Mouse (Mus musculus): ENCODE measurements around the gene Bglap3. TPM values are rescaled to one million over a fixed set of nuclear protein-coding genes. Genes with fewer than 3 reads are reported as not detected.

Gene Bglap3
- total and polyA plus RNA-seq, 3 experiments, result 0.16 TPM; not detected in 2

GRCm38 (mm10) chr3:88352907-88353306, 19.6 kb downstream of the Bglap3 start:
- ATAC-seq (ENCODE audit: extremely low read depth, insufficient number of reproducible peaks, low FRiP score, poor library complexity, severe bottlenecking) (no peak), DNase-seq (ENCODE audit: low spot score) (no peak)
- Histone ChIP-seq H3K9me3 (replicated peaks) (no peaks in the 10 kb centered on the region), H3K4me1 (ENCODE audit: insufficient read depth, low read depth, low read length) (no peaks in the 10 kb centered on the region; the same call in 1 of the 2 replicates), H3K27me3 (ENCODE audit: insufficient read depth, low read length) (no peaks in the 10 kb centered on the region; the same call in 1 of the 2 replicates), H3K4me3 (ENCODE audit: low read depth, low read length) (no peak overlapping the region), H3K36me3 (replicated peaks) (peaks cover 100% of the 10 kb centered on the region)
- TF ChIP-seq POLR2AphosphoS5 (IDR thresholded peaks at IDR 0.05; ENCODE audit: insufficient replicate concordance, low read depth, low read length), result no peak
- TF ChIP-seq TAL1 (conservative IDR thresholded peaks at IDR 0.05; ENCODE audit: low read depth, low read length), result no peak
- TF ChIP-seq GATA2 (IDR thresholded peaks at IDR 0.05; ENCODE audit: borderline replicate concordance, low read depth, low read length), result no peak
- no peak for TF ChIP-seq GATA1 (IDR thresholded peaks at IDR 0.05; ENCODE audit: borderline replicate concordance, low read length)
- no peak for TF ChIP-seq CTCF (IDR thresholded peaks at IDR 0.05; ENCODE audit: low read depth, low read length)

- Histone ChIP-seq H3K4me1 (ENCODE audit: insufficient read depth, low read depth, low read length) (no peaks in the 10 kb centered on the region; the same call in 1 of the 2 replicates), H3K27me3 (ENCODE audit: insufficient read depth, low read length) (no peaks in the 10 kb centered on the region; the same call in 1 of the 2 replicates), H3K4me3 (ENCODE audit: low read depth, low read length) (no peak overlapping the region), H3K36me3 (replicated peaks) (peaks cover 100% of the 10 kb centered on the region), H3K9me3 (replicated peaks) (no peaks in the 10 kb centered on the region)
- DNase-seq (ENCODE audit: low spot score) (no peak), ATAC-seq (ENCODE audit: extremely low read depth, insufficient number of reproducible peaks, low FRiP score, poor library complexity, severe bottlenecking) (no peak)
- TF ChIP-seq GATA1 (IDR thresholded peaks at IDR 0.05; ENCODE audit: borderline replicate concordance, low read length) (no peak), CTCF (IDR thresholded peaks at IDR 0.05; ENCODE audit: low read depth, low read length) (no peak), TAL1 (conservative IDR thresholded peaks at IDR 0.05; ENCODE audit: low read depth, low read length) (no peak), GATA2 (IDR thresholded peaks at IDR 0.05; ENCODE audit: borderline replicate concordance, low read depth, low read length) (no peak), POLR2AphosphoS5 (IDR thresholded peaks at IDR 0.05; ENCODE audit: insufficient replicate concordance, low read depth, low read length) (no peak)
Observed at GRCm38 (mm10) chr3:88350732-88351131, 21.8 kb downstream of the Bglap3 start.

- Histone ChIP-seq H3K27me3 (ENCODE audit: insufficient read depth, low read length) (no peaks in the 10 kb centered on the region), H3K9me3 (replicated peaks) (no peaks in the 10 kb centered on the region), H3K4me1 (ENCODE audit: insufficient read depth, low read depth, low read length) (peaks cover 65% of the 10 kb centered on the region), H3K36me3 (replicated peaks) (peaks cover 54% of the 10 kb centered on the region), H3K4me3 (ENCODE audit: low read depth, low read length) (no peak overlapping the region)
- ATAC-seq (ENCODE audit: extremely low read depth, insufficient number of reproducible peaks, low FRiP score, poor library complexity, severe bottlenecking), result no peak
- TF ChIP-seq POLR2AphosphoS5 (IDR thresholded peaks at IDR 0.05; ENCODE audit: insufficient replicate concordance, low read depth, low read length), result no peak
- TF ChIP-seq CTCF (IDR thresholded peaks at IDR 0.05; ENCODE audit: low read depth, low read length), result no peak
- TF ChIP-seq GATA2 (IDR thresholded peaks at IDR 0.05; ENCODE audit: borderline replicate concordance, low read depth, low read length), result no peak
- no peak for TF ChIP-seq TAL1 (conservative IDR thresholded peaks at IDR 0.05; ENCODE audit: low read depth, low read length)
- TF ChIP-seq GATA1 (IDR thresholded peaks at IDR 0.05; ENCODE audit: borderline replicate concordance, low read length), result no peak
- no peak for DNase-seq (ENCODE audit: low spot score)
Observed at GRCm38 (mm10) chr3:88339006-88339405, 33.5 kb downstream of the Bglap3 start.

- H3K27me3 ChIP-seq (ENCODE audit: insufficient read depth, low read length), result no peaks in the 10 kb centered on the region
- TF ChIP-seq TAL1 (conservative IDR thresholded peaks at IDR 0.05; ENCODE audit: low read depth, low read length) (peak; percentile 60), CTCF (IDR thresholded peaks at IDR 0.05; ENCODE audit: low read depth, low read length) (no peak)
- peaks cover 54% of the 10 kb centered on the region for H3K36me3 ChIP-seq (replicated peaks)
- DNase-seq (ENCODE audit: low spot score) (no peak), ATAC-seq (ENCODE audit: extremely low read depth, insufficient number of reproducible peaks, low FRiP score, poor library complexity, severe bottlenecking) (peak; percentile 58)
- no peaks in the 10 kb centered on the region for H3K9me3 ChIP-seq (replicated peaks)
- peaks cover 67% of the 10 kb centered on the region for H3K4me1 ChIP-seq (ENCODE audit: insufficient read depth, low read depth, low read length)
- H3K4me3 ChIP-seq (ENCODE audit: low read depth, low read length), result no peak overlapping the region
Observed at GRCm38 (mm10) chr3:88338316-88338715, 34.2 kb downstream of the Bglap3 start.

- ATAC-seq (ENCODE audit: extremely low read depth, insufficient number of reproducible peaks, low FRiP score, poor library complexity, severe bottlenecking) (no peak; the same call in 1 of the 2 replicates), DNase-seq (ENCODE audit: low spot score) (peak; percentile 35)
- Histone ChIP-seq H3K36me3 (replicated peaks) (peaks cover 54% of the 10 kb centered on the region), H3K9me3 (replicated peaks) (no peaks in the 10 kb centered on the region), H3K4me3 (ENCODE audit: low read depth, low read length) (peak overlapping the region; percentile 86), H3K4me1 (ENCODE audit: insufficient read depth, low read depth, low read length) (peaks cover 63% of the 10 kb centered on the region), H3K27me3 (ENCODE audit: insufficient read depth, low read length) (no peaks in the 10 kb centered on the region)
- TF ChIP-seq GATA1 (IDR thresholded peaks at IDR 0.05; ENCODE audit: borderline replicate concordance, low read length), result no peak
- TF ChIP-seq CTCF (IDR thresholded peaks at IDR 0.05; ENCODE audit: low read depth, low read length), result no peak
- no peak for TF ChIP-seq GATA2 (IDR thresholded peaks at IDR 0.05; ENCODE audit: borderline replicate concordance, low read depth, low read length)
- no peak for TF ChIP-seq TAL1 (conservative IDR thresholded peaks at IDR 0.05; ENCODE audit: low read depth, low read length)
- no peak for TF ChIP-seq POLR2AphosphoS5 (IDR thresholded peaks at IDR 0.05; ENCODE audit: insufficient replicate concordance, low read depth, low read length)
Observed at GRCm38 (mm10) chr3:88337367-88338020, 35.0 kb downstream of the Bglap3 start.

GRCm38 (mm10) chr3:88336058-88337013, 36.2 kb downstream of the Bglap3 start, which contains the start of the genes Tmem79 and Smg5:
Tmem79 (minus strand) TSS chr3:88336148.
Smg5 (plus strand) TSS chr3:88336260.
- ATAC-seq (ENCODE audit: extremely low read depth, insufficient number of reproducible peaks, low FRiP score, poor library complexity, severe bottlenecking), result peak; percentile 64
- H3K4me1 ChIP-seq (ENCODE audit: insufficient read depth, low read depth, low read length), result peaks cover 54% of the 10 kb centered on the region
- TF ChIP-seq GATA1 (IDR thresholded peaks at IDR 0.05; ENCODE audit: borderline replicate concordance, low read length) (no peak), POLR2AphosphoS5 (IDR thresholded peaks at IDR 0.05; ENCODE audit: insufficient replicate concordance, low read depth, low read length) (no peak), GATA2 (IDR thresholded peaks at IDR 0.05; ENCODE audit: borderline replicate concordance, low read depth, low read length) (no peak), TAL1 (conservative IDR thresholded peaks at IDR 0.05; ENCODE audit: low read depth, low read length) (no peak)

More at GRCm38 (mm10) chr3:88336058-88337013, 36.2 kb downstream of the Bglap3 start, which contains the start of the genes Tmem79 and Smg5:
- Histone ChIP-seq H3K9me3 (replicated peaks) (no peaks in the 10 kb centered on the region), H3K4me3 (ENCODE audit: low read depth, low read length) (peak within 1 kb of the TSS; percentile 86), H3K27me3 (ENCODE audit: insufficient read depth, low read length) (no peaks in the 10 kb centered on the region), H3K36me3 (replicated peaks) (peaks cover 47% of the 10 kb centered on the region)
- DNase-seq (ENCODE audit: low spot score), result peak; percentile 95

Data from G1E (cell line).